Mouse (Mus musculus) hindbrain, embryonic 14.5 days (tissue): ENCODE data around the gene Olfr325. TPM values are rescaled to one million over a fixed set of nuclear protein-coding genes. Genes with fewer than 3 reads are reported as not detected.

ENCODE experiments used
- ATAC-seq: fragments of 200-750 bp; cut with Nextera tagmentation; 2 replicates; pipeline ENCODE4 v1.8.0; 2017; ENCODE audit warnings: moderate number of reproducible peaks, mild to moderate bottlenecking, moderate TSS enrichment, moderate library complexity; ENCODE audit not compliant: low FRiP score
- DNase-seq: peaks from one replicate; pipeline ENCODE4 v3.0.0-alpha.2; 2015; ENCODE audit warnings: low spot score
- H3K27ac ChIP-seq: fragments of 300-500 bp; sonication (generic); 2 replicates; pipeline ENCODE4 v1.5.1; 2014; ENCODE audit warnings: mild to moderate bottlenecking, moderate library complexity
- H3K27me3 ChIP-seq: fragments of 300-500 bp; sonication (generic); 2 replicates; pipeline ENCODE4 v1.6.1; 2014; ENCODE audit warnings: mild to moderate bottlenecking, low read length, mixed read lengths; ENCODE audit not compliant: control insufficient read depth, insufficient read depth
- H3K36me3 ChIP-seq: fragments of 300-500 bp; sonication (generic); replicated peaks from 2 replicates; pipeline ENCODE4 v1.6.1; 2014; ENCODE audit not compliant: control insufficient read depth, insufficient read depth
- H3K4me1 ChIP-seq: fragments of 300-500 bp; sonication (generic); replicated peaks from 2 replicates; pipeline ENCODE4 v1.6.1; 2014; ENCODE audit warnings: antibody characterized with exemption, low read length, mixed read lengths; ENCODE audit not compliant: control insufficient read depth, insufficient read depth
- H3K4me2 ChIP-seq: fragments of 300-500 bp; sonication (generic); replicated peaks from 2 replicates; pipeline ENCODE4 v1.6.1; 2014; ENCODE audit warnings: mild to moderate bottlenecking, moderate library complexity
- H3K4me3 ChIP-seq: fragments of 300-500 bp; sonication (generic); replicated peaks from 2 replicates; pipeline ENCODE4 v1.5.1; 2014; ENCODE audit warnings: mild to moderate bottlenecking, low read length
- H3K9ac ChIP-seq: fragments of 300-500 bp; sonication (generic); 2 replicates; pipeline ENCODE4 v1.6.1; 2014
- H3K9me3 ChIP-seq: fragments of 300-500 bp; sonication (generic); 2 replicates; pipeline ENCODE4 v1.6.1; 2016; ENCODE audit warnings: low read length; ENCODE audit not compliant: control insufficient read depth
- WGBS: fragments of 180-500 bp; shearing (Covaris S2); extraction: QIAGEN DNeasy Blood & Tissue Kit; methylation state at CpG from one replicate; pipeline ENCODE4 v1.1.7; 2014; 5-methylcytosine and 5-hydroxymethylcytosine counted together
- polyA plus RNA-seq: library from polyadenylated mRNA; unstranded; fragments of >200 nt; fragmentation: Nextera tagmentation; extraction: Ambion mirVana; gene quantifications from 2 replicates; pipeline ENCODE4 v1.2.1, GENCODE M21; 2014

The Olfr325 gene
- polyA plus RNA-seq, 1 experiment from 2014 or later, result not detected

GRCm38 (mm10) chr11:58597837-58598236, 20.3 kb downstream of the Olfr325 start:
- Histone ChIP-seq H3K4me2 (no peak overlapping the region), H3K27me3 (no peaks in the 10 kb centered on the region), H3K36me3 (no peaks in the 10 kb centered on the region), H3K9me3 (no peaks in the 10 kb centered on the region), H3K9ac (no peak overlapping the region), H3K4me1 (no peaks in the 10 kb centered on the region), H3K4me3 (no peak overlapping the region), H3K27ac (no peak overlapping the region)
- DNase-seq, result no peak
- 89% methylated on average over 13 of the region's 13 CpGs for WGBS
- ATAC-seq, result no peak

GRCm38 (mm10) chr11:58602062-58602461, 24.5 kb downstream of the Olfr325 start:
- no peaks in the 10 kb centered on the region for H3K4me1 ChIP-seq

GRCm38 (mm10) chr11:58602800-58603560, 25.4 kb downstream of the Olfr325 start:
- H3K36me3 ChIP-seq, result no peaks in the 10 kb centered on the region
- no peak for DNase-seq
- no peaks in the 10 kb centered on the region for H3K9me3 ChIP-seq
- H3K27me3 ChIP-seq, result no peaks in the 10 kb centered on the region
- H3K4me2 ChIP-seq, result no peak overlapping the region
- no peak overlapping the region for H3K27ac ChIP-seq
- WGBS, result 82% methylated on average over 6 of the region's 6 CpGs
- H3K9ac ChIP-seq, result no peak overlapping the region
- no peak overlapping the region for H3K4me3 ChIP-seq
- no peaks in the 10 kb centered on the region for H3K4me1 ChIP-seq
- no peak for ATAC-seq

More at GRCm38 (mm10) chr11:58602062-58602461, 24.5 kb downstream of the Olfr325 start:
- Histone ChIP-seq H3K36me3 (no peaks in the 10 kb centered on the region), H3K27me3 (no peaks in the 10 kb centered on the region), H3K4me3 (no peak overlapping the region), H3K27ac (no peak overlapping the region), H3K4me2 (no peak overlapping the region), H3K9ac (no peak overlapping the region), H3K9me3 (no peaks in the 10 kb centered on the region)
- ATAC-seq (no peak), DNase-seq (no peak)

- no peak for ATAC-seq
- WGBS, result 73% methylated on average over 2 of the region's 2 CpGs
- Histone ChIP-seq H3K27ac (no peak overlapping the region), H3K9ac (no peak overlapping the region), H3K4me1 (no peaks in the 10 kb centered on the region), H3K4me3 (no peak overlapping the region), H3K27me3 (no peaks in the 10 kb centered on the region), H3K36me3 (no peaks in the 10 kb centered on the region), H3K9me3 (no peaks in the 10 kb centered on the region), H3K4me2 (no peak overlapping the region)
- no peak for DNase-seq
Measured at GRCm38 (mm10) chr11:58604688-58605087, 27.2 kb downstream of the Olfr325 start.

GRCm38 (mm10) chr11:58605228-58605627, 27.7 kb downstream of the Olfr325 start:
- DNase-seq, result no peak

GRCm38 (mm10) chr11:58606177-58606919, 28.8 kb downstream of the Olfr325 start:
- Histone ChIP-seq H3K4me1 (no peaks in the 10 kb centered on the region), H3K27ac (no peak overlapping the region), H3K27me3 (no peaks in the 10 kb centered on the region), H3K9ac (no peak overlapping the region), H3K36me3 (no peaks in the 10 kb centered on the region), H3K4me3 (no peak overlapping the region), H3K4me2 (no peak overlapping the region), H3K9me3 (no peaks in the 10 kb centered on the region)
- WGBS, result 91% methylated on average over 12 of the region's 12 CpGs
- ATAC-seq (no peak), DNase-seq (no peak)

More at GRCm38 (mm10) chr11:58605228-58605627, 27.7 kb downstream of the Olfr325 start:
- Histone ChIP-seq H3K4me2 (no peak overlapping the region), H3K27ac (no peak overlapping the region), H3K9me3 (no peaks in the 10 kb centered on the region), H3K36me3 (no peaks in the 10 kb centered on the region), H3K9ac (no peak overlapping the region), H3K4me1 (no peaks in the 10 kb centered on the region), H3K4me3 (no peak overlapping the region), H3K27me3 (no peaks in the 10 kb centered on the region)
- WGBS, result 88% methylated on average over 3 of the region's 3 CpGs
- no peak for ATAC-seq

- H3K4me2 ChIP-seq, result no peak overlapping the region
- H3K27ac ChIP-seq, result no peak overlapping the region
- H3K4me3 ChIP-seq, result no peak overlapping the region
- H3K27me3 ChIP-seq, result no peaks in the 10 kb centered on the region
- H3K36me3 ChIP-seq, result no peaks in the 10 kb centered on the region
- ATAC-seq, result no peak
- no peaks in the 10 kb centered on the region for H3K9me3 ChIP-seq
- 74% methylated on average over 6 of the region's 6 CpGs for WGBS
- DNase-seq, result no peak
- no peaks in the 10 kb centered on the region for H3K4me1 ChIP-seq
- no peak overlapping the region for H3K9ac ChIP-seq
Measured at GRCm38 (mm10) chr11:58607030-58607429, 29.5 kb downstream of the Olfr325 start.

- H3K4me3 ChIP-seq, result no peak overlapping the region
- H3K4me1 ChIP-seq, result no peaks in the 10 kb centered on the region
- no peak overlapping the region for H3K9ac ChIP-seq
- ATAC-seq (no peak), DNase-seq (no peak)
- no peaks in the 10 kb centered on the region for H3K36me3 ChIP-seq
- 86% methylated on average over 3 of the region's 3 CpGs for WGBS
- H3K4me2 ChIP-seq, result no peak overlapping the region
- H3K9me3 ChIP-seq, result no peaks in the 10 kb centered on the region
- H3K27me3 ChIP-seq, result no peaks in the 10 kb centered on the region
- no peak overlapping the region for H3K27ac ChIP-seq
Measured at GRCm38 (mm10) chr11:58613359-58613758, 35.8 kb downstream of the Olfr325 start.

- ATAC-seq (no peak), DNase-seq (no peak)
- no peaks in the 10 kb centered on the region for H3K27me3 ChIP-seq
- H3K27ac ChIP-seq, result no peak overlapping the region
- no peak overlapping the region for H3K9ac ChIP-seq
- no peak overlapping the region for H3K4me2 ChIP-seq
- no peaks in the 10 kb centered on the region for H3K4me1 ChIP-seq
- H3K9me3 ChIP-seq, result no peaks in the 10 kb centered on the region
- H3K4me3 ChIP-seq, result no peak overlapping the region
- no peaks in the 10 kb centered on the region for H3K36me3 ChIP-seq
Measured at GRCm38 (mm10) chr11:58614526-58614925, 37.0 kb downstream of the Olfr325 start.
